Mouse (Mus musculus): ENCODE measurements around the gene Trim24. TPM values are rescaled to one million over a fixed set of nuclear protein-coding genes. Genes with fewer than 3 reads are reported as not detected.
"Not testable (repeated sequence)": the region's sequence is repeated elsewhere in the genome, so short reads cannot be mapped to it uniquely, and the experiment has no call there.

Trim24 gene
- polyA plus RNA-seq, 1 experiment from 2014 or later: 10.7 TPM

DNA sequence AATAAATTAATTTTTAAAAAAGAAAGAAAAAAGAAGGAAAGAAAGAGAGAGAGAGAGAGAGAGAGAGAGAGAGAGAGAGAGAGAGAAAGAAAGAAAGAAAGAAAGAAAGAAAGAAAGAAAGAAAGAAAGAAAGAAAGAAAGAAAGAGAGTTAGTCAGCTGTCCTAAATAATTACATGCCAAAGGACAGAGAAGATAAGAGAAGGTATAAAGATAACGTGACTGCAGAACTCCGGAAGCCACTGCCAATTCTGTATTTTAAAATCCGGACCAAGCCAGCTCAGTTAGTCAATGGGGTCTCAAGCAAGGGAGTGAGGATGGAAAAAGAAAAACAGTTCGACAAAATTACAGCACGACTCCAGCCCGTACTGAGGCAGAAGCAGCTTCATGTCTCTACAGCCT lies 25.7 kb upstream of the Trim24 start:
- H3K4me1 ChIP-seq; H3K27ac ChIP-seq; H3K27me3 ChIP-seq (replicated peaks); H3K4me2 ChIP-seq; H3K9me3 ChIP-seq; H3K9ac ChIP-seq; ATAC-seq (ENCODE audit: insufficient read depth, low FRiP score, low read depth); H3K36me3 ChIP-seq; H3K4me3 ChIP-seq (replicated peaks): not testable (repeated sequence)
- 59% methylated on average over 6 of the region's 6 CpGs for WGBS

DNA sequence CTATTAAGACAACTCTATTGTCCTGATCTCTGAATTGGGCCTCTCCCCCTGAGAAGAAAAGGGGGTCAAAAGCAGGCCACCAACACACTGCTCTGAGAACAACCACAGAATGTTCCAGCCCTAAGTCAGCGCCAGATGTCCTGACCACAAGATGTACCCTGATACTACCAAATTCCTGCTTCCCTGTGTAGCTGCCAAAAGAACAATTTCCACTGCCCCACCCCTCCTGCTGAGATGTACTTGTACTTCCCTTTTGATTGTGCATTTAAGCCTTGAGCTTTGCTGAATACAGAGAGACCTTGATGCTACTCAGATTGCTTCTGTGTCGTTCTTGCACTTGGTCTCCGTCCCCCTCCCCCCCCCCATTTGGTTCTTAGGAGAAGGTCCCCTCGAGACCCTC lies 23.1 kb upstream of the Trim24 start:
- H3K9ac ChIP-seq; H3K36me3 ChIP-seq; H3K9me3 ChIP-seq; H3K4me2 ChIP-seq; H3K4me3 ChIP-seq (replicated peaks); H3K27me3 ChIP-seq (replicated peaks); ATAC-seq (ENCODE audit: insufficient read depth, low FRiP score, low read depth); H3K27ac ChIP-seq; H3K4me1 ChIP-seq: not testable (repeated sequence)
- WGBS: 96% methylated on average over 4 of the region's 4 CpGs

DNA sequence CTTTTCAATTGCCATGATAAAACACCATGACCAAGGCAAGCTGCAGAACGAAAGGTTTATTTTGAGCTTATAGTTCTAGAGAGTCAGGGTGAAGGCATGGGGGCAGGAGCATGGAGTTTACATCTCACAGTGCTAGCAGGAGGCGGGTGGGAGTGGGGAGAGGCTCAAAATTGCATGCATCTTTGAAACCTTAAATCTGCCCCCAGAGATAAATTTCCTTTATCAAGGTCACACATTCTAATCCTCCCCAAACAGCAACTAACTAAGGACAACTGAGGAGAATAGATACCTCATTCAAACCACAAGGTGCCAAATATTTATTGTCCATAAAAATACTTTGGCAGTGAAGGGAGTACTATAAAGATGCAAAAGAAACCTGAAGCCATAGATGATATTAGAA lies 19.3 kb upstream of the Trim24 start:
- WGBS: 83% methylated on average over 2 of the region's 2 CpGs
- no peak for ATAC-seq (ENCODE audit: insufficient read depth, low FRiP score, low read depth)
- H3K4me2 ChIP-seq: no peak overlapping the region
- no peak overlapping the region for H3K27ac ChIP-seq
- no peaks in the 10 kb centered on the region for H3K9me3 ChIP-seq
- H3K4me3 ChIP-seq (replicated peaks): no peak overlapping the region
- no peak overlapping the region for H3K9ac ChIP-seq
- H3K36me3 ChIP-seq: no peaks in the 10 kb centered on the region
- H3K4me1 ChIP-seq: no peaks in the 10 kb centered on the region
- H3K27me3 ChIP-seq (replicated peaks): no peaks in the 10 kb centered on the region

DNA sequence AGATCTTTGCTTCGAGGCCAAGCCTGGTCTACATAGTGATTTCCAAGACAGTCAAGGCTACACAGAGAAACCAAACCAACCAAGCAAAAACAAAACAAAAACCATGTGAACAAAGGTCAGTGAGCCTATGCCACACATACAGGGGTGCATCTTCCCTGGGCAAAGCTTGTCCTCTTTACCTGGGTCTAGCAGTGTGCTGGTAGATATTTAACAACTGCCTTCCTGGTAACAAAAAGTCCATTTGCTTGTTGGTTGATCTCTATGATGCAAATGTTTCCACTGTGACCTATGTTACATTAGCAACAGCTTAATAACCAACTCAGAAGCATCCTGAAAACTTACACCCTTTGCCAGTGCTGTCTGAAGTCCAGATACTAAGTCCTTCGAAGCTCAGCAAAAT lies 17.3 kb upstream of the Trim24 start:
- Histone ChIP-seq H3K36me3 (no peaks in the 10 kb centered on the region), H3K4me1 (no peaks in the 10 kb centered on the region), H3K4me3 (replicated peaks) (no peak overlapping the region), H3K27me3 (replicated peaks) (no peaks in the 10 kb centered on the region), H3K27ac (no peak overlapping the region), H3K9ac (no peak overlapping the region), H3K4me2 (no peak overlapping the region), H3K9me3 (no peaks in the 10 kb centered on the region)
- no peak for ATAC-seq (ENCODE audit: insufficient read depth, low FRiP score, low read depth)
- WGBS: 84% methylated on average over 2 of the region's 2 CpGs

DNA sequence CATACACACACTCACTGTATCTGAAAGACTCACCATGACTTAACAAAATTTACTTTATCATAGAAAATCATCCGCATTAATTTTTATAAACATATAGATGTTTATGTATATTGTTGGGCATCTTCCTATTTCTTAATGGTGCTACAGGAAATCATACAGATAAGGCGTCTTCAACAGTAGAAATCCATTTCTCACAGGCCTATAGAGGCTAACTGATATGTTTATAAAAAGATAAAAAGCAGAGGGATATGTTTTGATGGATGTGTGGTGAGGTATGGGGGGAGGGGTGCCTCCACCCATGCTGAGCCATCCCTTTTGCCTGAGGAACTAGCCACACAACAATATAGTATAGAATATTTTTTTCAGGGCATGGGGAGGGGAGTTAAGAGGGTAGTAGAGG lies 15.2 kb upstream of the Trim24 start:
- Histone ChIP-seq H3K27me3 (replicated peaks) (no peaks in the 10 kb centered on the region), H3K36me3 (no peaks in the 10 kb centered on the region), H3K9me3 (no peaks in the 10 kb centered on the region), H3K9ac (no peak overlapping the region), H3K4me3 (replicated peaks) (no peak overlapping the region), H3K27ac (no peak overlapping the region), H3K4me2 (no peak overlapping the region), H3K4me1 (no peaks in the 10 kb centered on the region)
- ATAC-seq (ENCODE audit: insufficient read depth, low FRiP score, low read depth): no peak
- WGBS: 58% methylated on average over 2 of the region's 2 CpGs

DNA sequence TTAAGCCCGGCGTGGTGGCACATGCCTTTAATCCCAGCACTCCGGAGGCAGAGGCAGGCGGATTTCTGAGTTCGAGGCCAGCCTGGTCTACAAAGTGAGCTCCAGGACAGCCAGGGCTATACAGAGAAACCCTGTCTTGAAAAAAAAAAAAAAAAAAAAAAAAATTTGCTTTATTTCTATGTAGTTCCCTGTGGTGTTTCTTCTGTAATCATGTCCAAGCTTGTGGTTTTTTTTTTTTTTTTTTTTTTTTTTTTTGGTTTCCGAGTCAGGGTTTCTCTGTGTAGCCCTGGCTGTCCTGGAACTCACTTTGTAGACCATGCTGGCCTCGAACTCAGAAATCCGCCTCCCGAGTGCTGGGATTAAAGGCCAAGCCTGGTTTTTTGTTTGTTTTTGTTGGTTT lies 14.3 kb upstream of the Trim24 start:
- not testable (repeated sequence) for H3K27ac ChIP-seq; H3K9me3 ChIP-seq; H3K9ac ChIP-seq; H3K36me3 ChIP-seq; H3K27me3 ChIP-seq (replicated peaks); ATAC-seq (ENCODE audit: insufficient read depth, low FRiP score, low read depth); H3K4me2 ChIP-seq; H3K4me1 ChIP-seq; H3K4me3 ChIP-seq (replicated peaks)
- 89% methylated on average over 9 of the region's 9 CpGs for WGBS

DNA sequence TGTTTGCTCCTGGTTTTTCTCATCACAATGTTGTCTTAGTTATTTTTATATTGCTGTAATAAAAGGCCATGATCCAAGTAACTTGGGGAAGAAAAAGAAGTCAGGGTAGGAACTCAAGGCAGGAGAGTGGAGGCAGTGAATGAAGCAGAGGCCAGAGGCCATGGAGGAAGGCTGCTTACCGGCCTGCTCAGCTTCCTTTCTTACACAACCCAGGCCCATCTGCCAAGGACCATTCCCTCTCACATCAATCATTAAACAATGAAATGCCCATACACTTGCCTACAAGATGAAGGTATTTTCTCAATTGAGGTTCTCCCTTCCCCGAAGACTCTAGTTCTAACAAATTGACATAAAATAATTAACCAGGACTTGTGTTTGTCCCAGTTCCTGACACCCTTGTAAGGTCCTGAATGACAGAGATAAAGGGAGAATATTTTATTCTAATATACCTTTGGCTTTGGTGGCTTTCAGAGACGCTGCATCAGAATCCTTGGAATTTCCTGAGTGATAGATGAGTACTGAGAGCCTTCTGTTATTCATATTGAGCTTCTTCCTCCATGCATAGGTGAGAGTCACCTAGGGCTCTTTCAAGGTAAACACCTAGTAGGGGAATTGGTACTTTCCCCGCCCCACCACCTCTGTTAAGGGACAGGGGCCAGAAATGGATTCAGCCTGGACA lies 13.3 kb upstream of the Trim24 start:
- Histone ChIP-seq H3K9me3 (no peaks in the 10 kb centered on the region), H3K4me3 (replicated peaks) (no peak overlapping the region), H3K4me2 (no peak overlapping the region), H3K27me3 (replicated peaks) (no peaks in the 10 kb centered on the region), H3K27ac (no peak overlapping the region), H3K4me1 (no peaks in the 10 kb centered on the region), H3K36me3 (no peaks in the 10 kb centered on the region), H3K9ac (no peak overlapping the region)
- no peak for ATAC-seq (ENCODE audit: insufficient read depth, low FRiP score, low read depth)
- WGBS: 57% methylated on average over 4 of the region's 4 CpGs

DNA sequence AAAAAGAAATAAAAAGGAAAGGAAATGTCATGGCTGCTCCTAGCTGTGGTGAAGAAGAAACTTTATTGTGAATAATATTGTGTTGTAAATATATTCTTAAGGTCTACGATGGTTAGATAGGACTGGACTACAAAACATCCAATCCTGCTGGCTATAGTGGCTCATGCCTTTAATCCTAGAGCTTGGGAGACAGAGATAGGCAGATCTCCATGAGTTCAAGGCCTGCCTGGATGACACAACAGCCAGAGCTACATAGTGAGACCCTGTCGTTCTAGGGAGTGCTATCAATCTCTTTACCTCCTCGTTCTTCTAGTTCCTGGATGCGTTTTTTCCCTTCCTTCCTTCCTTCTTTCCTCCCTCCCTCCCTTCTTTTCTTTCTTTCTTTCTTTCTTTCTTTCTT lies 12.5 kb upstream of the Trim24 start:
- 75% methylated on average over 4 of the region's 4 CpGs for WGBS
- no peaks in the 10 kb centered on the region for H3K27me3 ChIP-seq (replicated peaks)
- H3K4me1 ChIP-seq: no peaks in the 10 kb centered on the region
- H3K27ac ChIP-seq: no peak overlapping the region
- no peak overlapping the region for H3K4me3 ChIP-seq (replicated peaks)
- H3K4me2 ChIP-seq: no peak overlapping the region
- H3K9me3 ChIP-seq: no peaks in the 10 kb centered on the region
- H3K36me3 ChIP-seq: no peaks in the 10 kb centered on the region
- ATAC-seq (ENCODE audit: insufficient read depth, low FRiP score, low read depth): no peak
- no peak overlapping the region for H3K9ac ChIP-seq

DNA sequence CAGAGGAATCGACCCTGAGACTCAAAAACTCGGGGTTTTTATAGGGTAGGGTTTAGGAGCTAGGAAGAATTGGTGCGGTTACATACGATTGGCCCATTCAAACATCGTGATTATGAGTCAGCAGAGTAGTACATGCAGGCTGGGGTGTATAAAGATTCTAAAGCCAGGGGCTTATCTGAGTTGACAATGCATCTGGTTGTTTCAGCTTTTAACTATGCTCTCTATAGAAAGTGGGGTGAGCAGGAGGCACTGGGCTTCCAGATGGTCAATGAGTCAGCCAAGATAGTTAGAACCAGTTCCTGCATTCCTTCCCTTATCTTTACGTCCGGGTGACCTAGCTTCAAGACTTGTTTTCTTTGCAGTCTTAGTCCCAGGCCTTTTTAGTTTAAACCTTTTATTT lies 7.7 kb upstream of the Trim24 start:
- Histone ChIP-seq H3K9me3 (no peaks in the 10 kb centered on the region), H3K4me2 (no peak overlapping the region), H3K36me3 (no peaks in the 10 kb centered on the region), H3K4me3 (replicated peaks) (no peak overlapping the region), H3K4me1 (no peaks in the 10 kb centered on the region), H3K27ac (no peak overlapping the region), H3K9ac (no peak overlapping the region), H3K27me3 (replicated peaks) (no peaks in the 10 kb centered on the region)
- WGBS: 81% methylated on average over 7 of the region's 7 CpGs
- ATAC-seq (ENCODE audit: insufficient read depth, low FRiP score, low read depth): peak; percentile 50; the same call in 1 of the 2 replicates

DNA sequence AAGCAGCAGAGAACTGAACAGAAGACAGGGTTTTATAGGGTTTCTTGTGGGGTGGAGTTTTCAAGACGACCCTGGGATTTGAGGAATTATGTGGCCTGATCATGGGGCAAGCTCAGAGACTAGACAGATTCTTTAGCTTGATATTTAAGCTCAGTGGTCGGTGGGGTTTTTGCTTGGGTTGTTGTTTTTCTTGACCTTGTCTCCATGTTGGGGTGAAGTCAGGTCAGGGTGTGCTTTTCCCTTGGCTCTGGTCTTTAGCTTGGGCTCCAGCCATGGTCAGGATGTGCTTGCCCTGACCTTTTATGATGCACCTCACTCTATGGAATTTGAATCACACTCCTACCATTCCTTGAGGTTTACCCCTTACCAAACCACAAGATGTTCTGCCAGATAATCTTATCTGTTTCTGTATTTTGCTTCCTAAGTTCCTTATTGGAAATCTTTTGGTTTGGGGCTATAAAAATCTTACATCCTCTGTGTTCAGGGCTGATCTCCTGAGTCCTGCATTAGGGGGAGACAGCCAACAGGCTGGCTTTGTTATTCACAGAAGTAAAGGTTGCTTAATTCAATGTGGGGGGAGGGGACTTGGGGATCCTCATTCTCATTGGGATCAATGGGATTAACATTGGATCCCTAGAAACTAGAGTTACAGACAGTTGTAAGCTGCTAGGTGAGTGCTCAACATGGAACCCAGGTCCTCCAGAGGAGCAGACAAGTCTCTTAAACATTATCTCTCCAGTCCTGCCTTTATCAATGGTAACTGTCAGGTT lies 6.5 kb upstream of the Trim24 start:
- WGBS: 84% methylated on average over 2 of the region's 2 CpGs

DNA sequence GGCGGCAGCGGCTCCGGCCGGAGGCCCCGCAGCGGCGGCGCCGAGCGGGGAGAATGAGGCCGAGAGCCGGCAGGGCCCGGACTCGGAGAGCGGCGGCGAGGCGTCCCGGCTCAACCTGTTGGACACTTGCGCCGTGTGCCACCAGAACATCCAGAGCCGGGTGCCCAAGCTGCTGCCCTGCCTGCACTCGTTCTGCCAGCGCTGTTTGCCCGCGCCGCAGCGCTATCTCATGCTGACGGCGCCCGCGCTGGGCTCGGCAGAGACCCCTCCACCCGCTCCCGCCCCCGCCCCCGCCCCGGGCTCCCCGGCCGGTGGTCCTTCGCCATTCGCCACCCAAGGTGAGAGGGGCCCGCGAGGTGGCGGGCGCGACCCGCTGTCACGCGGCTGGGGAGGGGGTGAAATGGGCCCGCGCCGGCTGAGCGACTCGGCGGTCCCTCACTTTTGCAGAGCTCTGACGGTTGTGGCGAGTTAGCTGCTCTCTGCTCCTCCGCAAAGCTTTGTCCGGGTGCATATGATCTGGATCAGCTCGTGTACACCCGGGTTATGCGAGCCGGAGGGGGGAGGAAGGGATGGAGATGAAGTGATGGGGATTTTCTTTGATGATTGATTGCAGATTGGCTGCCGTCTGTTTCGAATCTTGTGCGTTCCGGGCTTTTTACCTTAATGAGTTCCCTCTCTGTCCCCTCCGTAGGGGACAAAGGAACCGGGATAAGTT lies 683 bp downstream of the Trim24 start:
- no peaks in the 10 kb centered on the region for H3K4me1 ChIP-seq
- H3K4me3 ChIP-seq (replicated peaks): peak overlapping the region; percentile 93
- H3K27ac ChIP-seq: peak overlapping the region; percentile 97
- H3K9ac ChIP-seq: peak overlapping the region; percentile 86
- H3K27me3 ChIP-seq (replicated peaks): no peaks in the 10 kb centered on the region
- under 1% methylated on average over 63 of the region's 70 CpGs for WGBS
- 0 out of 2 replicates have a peak, but pooled peaks cover 25% of the 10 kb centered on the region for H3K9me3 ChIP-seq
- peak; percentile 23; the same call in 1 of the 2 replicates for ATAC-seq (ENCODE audit: insufficient read depth, low FRiP score, low read depth)
- H3K36me3 ChIP-seq: peaks cover 11% of the 10 kb centered on the region; the same call in 1 of the 2 replicates
- H3K4me2 ChIP-seq: peak overlapping the region; percentile 50

More for the DNA sequence above, 6.5 kb upstream of the Trim24 start:
- Histone ChIP-seq H3K9me3 (no peaks in the 10 kb centered on the region), H3K4me2 (no peak overlapping the region), H3K4me3 (replicated peaks) (no peak overlapping the region), H3K4me1 (no peaks in the 10 kb centered on the region), H3K36me3 (no peaks in the 10 kb centered on the region), H3K27ac (no peak overlapping the region), H3K9ac (no peak overlapping the region), H3K27me3 (replicated peaks) (no peaks in the 10 kb centered on the region)
- ATAC-seq (ENCODE audit: insufficient read depth, low FRiP score, low read depth): no peak

DNA sequence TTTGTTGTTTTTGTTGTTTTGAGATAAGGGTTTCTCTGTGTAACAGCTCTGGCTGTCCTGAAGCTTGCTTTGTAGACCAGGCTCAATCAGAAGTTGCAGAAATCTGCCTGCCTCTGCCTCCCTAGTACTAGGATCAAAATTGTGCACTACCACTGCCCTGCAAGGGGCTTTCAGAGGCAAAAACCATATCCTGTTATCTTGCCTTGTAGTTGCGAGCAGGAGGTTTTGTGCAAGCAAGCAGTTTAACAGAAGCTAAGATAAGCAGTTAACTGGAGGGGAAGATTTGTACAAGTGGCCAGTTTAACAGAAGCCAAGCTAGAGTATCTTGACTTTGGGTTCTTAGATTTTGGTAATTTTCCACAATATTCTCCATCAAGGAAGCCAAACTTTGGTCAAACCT lies 2.2 kb downstream of the Trim24 start:
- H3K4me1 ChIP-seq: no peaks in the 10 kb centered on the region
- no peak overlapping the region for H3K9ac ChIP-seq
- H3K27me3 ChIP-seq (replicated peaks): no peaks in the 10 kb centered on the region
- H3K4me3 ChIP-seq (replicated peaks): no peak overlapping the region
- peaks cover 21% of the 10 kb centered on the region for H3K36me3 ChIP-seq
- WGBS: 95% methylated on average over 1 of the region's 1 CpGs
- H3K9me3 ChIP-seq: peaks cover 25% of the 10 kb centered on the region; the same call in 1 of the 2 replicates
- no peak overlapping the region for H3K4me2 ChIP-seq
- no peak overlapping the region for H3K27ac ChIP-seq
- ATAC-seq (ENCODE audit: insufficient read depth, low FRiP score, low read depth): no peak

Data from stomach, embryonic 15.5 days (tissue).